Mouse (Mus musculus): ENCODE measurements at regions not wholly inside any gene's neighbourhood (a gene's known extent, or its start where the extent isn't known, plus 50 kb on each side); places are given as distances from the start of the nearest gene placed in this dataset.

- no peak for TF ChIP-seq TAL1 (IDR thresholded peaks at IDR 0.05; ENCODE audit: low read length)
- TF ChIP-seq GATA1 (IDR thresholded peaks at IDR 0.05; ENCODE audit: low read length), result no peak
These were observed 185.4 kb upstream of the Kazn start for GRCm38 (mm10) chr4:142424596-142424995.
